ENCODE assay signal across 8 mouse cellular contexts in genomic region chr12:110417023-110417986, GRCm38 (mm10). TPM values are rescaled to one million over a fixed set of nuclear protein-coding genes. Genes with fewer than 3 reads are reported as not detected.
DNase-seq lines count a peak whose midpoint lies in the region; ATAC-seq lines count a peak whose summit lies in the region.

No protein-coding gene starts in this region.

- ATAC-seq in limb, embryonic 11.5 days (ENCODE audit: insufficient number of reproducible peaks, low FRiP score, low TSS enrichment, low read depth) = 0 out of 2 replicates have a peak, but pooled peaks have one; percentile 67
- no peak for ATAC-seq in forebrain, embryonic 12.5 days (ENCODE audit: low FRiP score)
- ATAC-seq in intestine, embryonic 16.5 days = no peak
- ATAC-seq in stomach, embryonic 16.5 days (ENCODE audit: insufficient read depth, low FRiP score) = peak; percentile 16; the same call in 1 of the 2 replicates

- no peak overlapping the region for H3K9ac ChIP-seq in limb, embryonic 11.5 days (ENCODE audit: low read length)
- H3K9ac ChIP-seq in forebrain, embryonic 12.5 days = no peak overlapping the region
- H3K9ac ChIP-seq in intestine, embryonic 16.5 days (ENCODE audit: low read depth, low read length) = 0 out of 2 replicates have a peak overlapping the region, but pooled peaks have one; percentile 1
- H3K9ac ChIP-seq in stomach, embryonic 16.5 days (ENCODE audit: low read length) = no peak overlapping the region; the same call in 1 of the 2 replicates

- no peak overlapping the region for H3K27ac ChIP-seq in limb, embryonic 11.5 days (replicated peaks; ENCODE audit: low read depth, low read length)
- H3K27ac ChIP-seq in limb, embryonic 10.5 days = no peak overlapping the region
- no peak overlapping the region for H3K27ac ChIP-seq in forebrain, embryonic 12.5 days
- 0 out of 2 replicates have a peak overlapping the region, but pooled peaks have one; percentile 33 for H3K27ac ChIP-seq in intestine, embryonic 16.5 days (ENCODE audit: low read length)
- no peak overlapping the region for H3K27ac ChIP-seq in stomach, embryonic 16.5 days (ENCODE audit: low read length)

- H3K27me3 ChIP-seq in limb, embryonic 11.5 days (ENCODE audit: control insufficient read depth, insufficient read depth, low read length) = no peaks in the 10 kb centered on the region
- peaks cover 16% of the 10 kb centered on the region; the same call in 1 of the 2 replicates for H3K27me3 ChIP-seq in limb, embryonic 10.5 days (ENCODE audit: low read depth, poor library complexity, severe bottlenecking)
- peaks cover 11% of the 10 kb centered on the region for H3K27me3 ChIP-seq in forebrain, embryonic 12.5 days
- H3K27me3 ChIP-seq in intestine, embryonic 16.5 days (replicated peaks; ENCODE audit: control insufficient read depth, insufficient read depth, low read length) = no peaks in the 10 kb centered on the region
- no peaks in the 10 kb centered on the region for H3K27me3 ChIP-seq in stomach, embryonic 16.5 days (ENCODE audit: control insufficient read depth, insufficient read depth, low read length)

- no peaks in the 10 kb centered on the region for H3K36me3 ChIP-seq in limb, embryonic 11.5 days (ENCODE audit: control insufficient read depth, insufficient read depth, low read length)
- H3K36me3 ChIP-seq in limb, embryonic 10.5 days = no peaks in the 10 kb centered on the region
- H3K36me3 ChIP-seq in forebrain, embryonic 12.5 days (replicated peaks) = no peaks in the 10 kb centered on the region
- no peaks in the 10 kb centered on the region for H3K36me3 ChIP-seq in intestine, embryonic 16.5 days (ENCODE audit: control insufficient read depth, insufficient read depth, low read length)
- no peaks in the 10 kb centered on the region for H3K36me3 ChIP-seq in stomach, embryonic 16.5 days (ENCODE audit: control insufficient read depth, insufficient read depth, low read length)

- DNase-seq in limb, embryonic 11.5 days (ENCODE audit: low spot score) = peak; percentile 43
- DNase-seq in limb, embryonic 10.5 days (ENCODE audit: low spot score) = no peak
- DNase-seq in lung, postnatal 10 days = peak; percentile 41
- DNase-seq in ovary, postnatal 10 days (ENCODE audit: low spot score) = no peak
- no peak for DNase-seq in spleen, postnatal 14 days (ENCODE audit: low spot score in 2 of 2)

- H3K4me3 ChIP-seq in limb, embryonic 11.5 days (ENCODE audit: low read depth, low read length) = no peak overlapping the region
- no peak overlapping the region for H3K4me3 ChIP-seq in limb, embryonic 10.5 days
- no peak overlapping the region for H3K4me3 ChIP-seq in forebrain, embryonic 12.5 days (replicated peaks)
- H3K4me3 ChIP-seq in intestine, embryonic 16.5 days (ENCODE audit: low read length) = no peak overlapping the region
- H3K4me3 ChIP-seq in stomach, embryonic 16.5 days (replicated peaks; ENCODE audit: low read length) = peak overlapping the region; percentile 8; the same call in 1 of the 2 replicates

- 50% methylated on average over 28 of the region's 28 CpGs for WGBS in limb, embryonic 11.5 days
- WGBS in limb, embryonic 10.5 days = 50% methylated on average over 28 of the region's 28 CpGs
- 58% methylated on average over 28 of the region's 28 CpGs for WGBS in forebrain, embryonic 12.5 days
- WGBS in intestine, embryonic 16.5 days = 46% methylated on average over 28 of the region's 28 CpGs
- WGBS in stomach, embryonic 16.5 days = 44% methylated on average over 28 of the region's 28 CpGs

- H3K9me3 ChIP-seq in limb, embryonic 11.5 days (ENCODE audit: control insufficient read depth, low read length) = no peaks in the 10 kb centered on the region
- no peaks in the 10 kb centered on the region for H3K9me3 ChIP-seq in limb, embryonic 10.5 days (replicated peaks)
- no peaks in the 10 kb centered on the region for H3K9me3 ChIP-seq in forebrain, embryonic 12.5 days
- no peaks in the 10 kb centered on the region for H3K9me3 ChIP-seq in intestine, embryonic 16.5 days (ENCODE audit: control insufficient read depth, low read length)
- no peaks in the 10 kb centered on the region for H3K9me3 ChIP-seq in stomach, embryonic 16.5 days (replicated peaks; ENCODE audit: control insufficient read depth, low read length)

- H3K4me1 ChIP-seq in limb, embryonic 11.5 days (ENCODE audit: control insufficient read depth, insufficient read depth, low read length) = no peaks in the 10 kb centered on the region
- H3K4me1 ChIP-seq in limb, embryonic 10.5 days = peaks cover 6% of the 10 kb centered on the region
- no peaks in the 10 kb centered on the region for H3K4me1 ChIP-seq in forebrain, embryonic 12.5 days
- peaks cover 9% of the 10 kb centered on the region; the same call in 1 of the 2 replicates for H3K4me1 ChIP-seq in intestine, embryonic 16.5 days (ENCODE audit: control insufficient read depth, insufficient read depth, low read length)
- no peaks in the 10 kb centered on the region for H3K4me1 ChIP-seq in stomach, embryonic 16.5 days (ENCODE audit: control insufficient read depth, insufficient read depth, low read length)

- H3K4me2 ChIP-seq in limb, embryonic 11.5 days (ENCODE audit: low read depth, severe bottlenecking) = no peak overlapping the region
- H3K4me2 ChIP-seq in forebrain, embryonic 12.5 days = peak overlapping the region; percentile 13; the same call in 1 of the 2 replicates
- H3K4me2 ChIP-seq in intestine, embryonic 16.5 days (ENCODE audit: low read depth, low read length) = peak overlapping the region; percentile 38
- H3K4me2 ChIP-seq in stomach, embryonic 16.5 days (ENCODE audit: low read depth, low read length) = peak overlapping the region; percentile 34

RNA-seq across cellular contexts. Expression of gene Ppp2r5c, which starts 29.6 kb away (rescaled TPM):
- 156 and 158 TPM in 2 replicates for polyA plus RNA-seq in limb, embryonic 11.5 days (2014; fragmentation: Nextera tagmentation; extraction: Ambion mirVana)
- polyA plus RNA-seq in limb, embryonic 10.5 days (2016; fragmentation: Nextera tagmentation; extraction: Ambion mirVana) = 136 and 148 TPM in 2 replicates
- polyA plus RNA-seq in forebrain, embryonic 12.5 days (2016; fragmentation: Nextera tagmentation; extraction: Ambion mirVana) = 152 and 157 TPM in 2 replicates
- 129 and 133 TPM in 2 replicates for polyA plus RNA-seq in intestine, embryonic 16.5 days (2015; fragmentation: Nextera tagmentation; extraction: Ambion mirVana)
- 145 and 146 TPM in 2 replicates for polyA plus RNA-seq in stomach, embryonic 16.5 days (2015; fragmentation: Nextera tagmentation; extraction: Ambion mirVana)

Comparison
In these comparisons a context has a peak if more than half of its experiments do, and no peak if none do; other contexts are left out.
1. DNase-seq: peak in limb, embryonic 11.5 days (single experiment) and lung, postnatal 10 days (single experiment); none in limb, embryonic 10.5 days (single experiment), ovary, postnatal 10 days (single experiment) and spleen, postnatal 14 days (0 of 2).
2. ATAC-seq: peak in limb, embryonic 11.5 days (single experiment) and stomach, embryonic 16.5 days (single experiment); none in forebrain, embryonic 12.5 days (single experiment) and intestine, embryonic 16.5 days (single experiment).